Mouse (Mus musculus): ENCODE measurements around the gene Agt. TPM values are rescaled to one million over a fixed set of nuclear protein-coding genes. Genes with fewer than 3 reads are reported as not detected.
A peak's percentile ranks its signal among the peaks of the same experiment; 100 is the strongest.

The Agt gene
- polyA plus RNA-seq, 1 experiment from 2014 or later, result 11.8 TPM

GRCm38 (mm10) chr8:124573552-124574340 is 4.2 kb upstream of the Agt start:
- Histone ChIP-seq H3K9me3 (ENCODE audit: control insufficient read depth) (no peaks in the 10 kb centered on the region), H3K27ac (ENCODE audit: low read depth, low read length) (no peak overlapping the region; the same call in 1 of the 2 replicates), H3K9ac (ENCODE audit: low read depth, low read length) (no peak overlapping the region), H3K27me3 (replicated peaks; ENCODE audit: control insufficient read depth, insufficient read depth, low read length) (no peaks in the 10 kb centered on the region), H3K4me3 (ENCODE audit: low read depth, low read length) (no peak overlapping the region), H3K36me3 (ENCODE audit: control insufficient read depth, insufficient read depth) (no peaks in the 10 kb centered on the region), H3K4me2 (replicated peaks; ENCODE audit: low read depth) (no peak overlapping the region), H3K4me1 (replicated peaks; ENCODE audit: control insufficient read depth, insufficient read depth, low read length) (no peaks in the 10 kb centered on the region)
- WGBS, result 59% methylated on average over 15 of the region's 15 CpGs
- ATAC-seq, result peak; percentile 54; the same call in 1 of the 2 replicates
- TF ChIP-seq CTCF (IDR thresholded peaks at IDR 0.05; ENCODE audit: low read depth), result peak; percentile 93

- Histone ChIP-seq H3K9me3 (ENCODE audit: control insufficient read depth) (no peaks in the 10 kb centered on the region), H3K27me3 (replicated peaks; ENCODE audit: control insufficient read depth, insufficient read depth, low read length) (no peaks in the 10 kb centered on the region), H3K4me3 (ENCODE audit: low read depth, low read length) (no peak overlapping the region), H3K36me3 (ENCODE audit: control insufficient read depth, insufficient read depth) (no peaks in the 10 kb centered on the region), H3K4me1 (replicated peaks; ENCODE audit: control insufficient read depth, insufficient read depth, low read length) (no peaks in the 10 kb centered on the region), H3K4me2 (replicated peaks; ENCODE audit: low read depth) (no peak overlapping the region), H3K9ac (ENCODE audit: low read depth, low read length) (no peak overlapping the region), H3K27ac (ENCODE audit: low read depth, low read length) (no peak overlapping the region)
- 0 out of 2 replicates have a peak, but pooled peaks have one; percentile 2 for TF ChIP-seq CTCF (IDR thresholded peaks at IDR 0.05; ENCODE audit: low read depth)
- ATAC-seq, result no peak
These were observed 2.9 kb upstream of the Agt start for GRCm38 (mm10) chr8:124572430-124572775.

GRCm38 (mm10) chr8:124571732-124572429 is 2.4 kb upstream of the Agt start:
- no peak for TF ChIP-seq CTCF (IDR thresholded peaks at IDR 0.05; ENCODE audit: low read depth)
- Histone ChIP-seq H3K9ac (ENCODE audit: low read depth, low read length) (no peak overlapping the region), H3K4me1 (replicated peaks; ENCODE audit: control insufficient read depth, insufficient read depth, low read length) (no peaks in the 10 kb centered on the region), H3K27me3 (replicated peaks; ENCODE audit: control insufficient read depth, insufficient read depth, low read length) (no peaks in the 10 kb centered on the region), H3K27ac (ENCODE audit: low read depth, low read length) (peak overlapping the region; percentile 22; the same call in 1 of the 2 replicates), H3K4me3 (ENCODE audit: low read depth, low read length) (no peak overlapping the region), H3K4me2 (replicated peaks; ENCODE audit: low read depth) (no peak overlapping the region), H3K36me3 (ENCODE audit: control insufficient read depth, insufficient read depth) (no peaks in the 10 kb centered on the region), H3K9me3 (ENCODE audit: control insufficient read depth) (no peaks in the 10 kb centered on the region)
- no peak for ATAC-seq
- WGBS, result 57% methylated on average over 8 of the region's 8 CpGs

- Histone ChIP-seq H3K9me3 (ENCODE audit: control insufficient read depth) (no peaks in the 10 kb centered on the region), H3K36me3 (ENCODE audit: control insufficient read depth, insufficient read depth) (no peaks in the 10 kb centered on the region), H3K4me1 (replicated peaks; ENCODE audit: control insufficient read depth, insufficient read depth, low read length) (no peaks in the 10 kb centered on the region), H3K27ac (ENCODE audit: low read depth, low read length) (no peak overlapping the region), H3K9ac (ENCODE audit: low read depth, low read length) (no peak overlapping the region), H3K4me3 (ENCODE audit: low read depth, low read length) (no peak overlapping the region), H3K27me3 (replicated peaks; ENCODE audit: control insufficient read depth, insufficient read depth, low read length) (no peaks in the 10 kb centered on the region), H3K4me2 (replicated peaks; ENCODE audit: low read depth) (no peak overlapping the region)
- no peak for TF ChIP-seq CTCF (IDR thresholded peaks at IDR 0.05; ENCODE audit: low read depth)
- ATAC-seq, result no peak
- 64% methylated on average over 2 of the region's 2 CpGs for WGBS
These were observed 406 bp downstream of the Agt start for GRCm38 (mm10) chr8:124569100-124569499.

GRCm38 (mm10) chr8:124567584-124567983 is 1.9 kb downstream of the Agt start:
- Histone ChIP-seq H3K27ac (ENCODE audit: low read depth, low read length) (no peak overlapping the region), H3K36me3 (ENCODE audit: control insufficient read depth, insufficient read depth) (no peaks in the 10 kb centered on the region), H3K9ac (ENCODE audit: low read depth, low read length) (no peak overlapping the region), H3K4me3 (ENCODE audit: low read depth, low read length) (no peak overlapping the region), H3K9me3 (ENCODE audit: control insufficient read depth) (no peaks in the 10 kb centered on the region), H3K27me3 (replicated peaks; ENCODE audit: control insufficient read depth, insufficient read depth, low read length) (no peaks in the 10 kb centered on the region), H3K4me2 (replicated peaks; ENCODE audit: low read depth) (no peak overlapping the region), H3K4me1 (replicated peaks; ENCODE audit: control insufficient read depth, insufficient read depth, low read length) (no peaks in the 10 kb centered on the region)
- ATAC-seq, result no peak
- TF ChIP-seq CTCF (IDR thresholded peaks at IDR 0.05; ENCODE audit: low read depth), result no peak
- 79% methylated on average over 3 of the region's 3 CpGs for WGBS

GRCm38 (mm10) chr8:124567126-124567525 is 2.4 kb downstream of the Agt start:
- Histone ChIP-seq H3K9me3 (ENCODE audit: control insufficient read depth) (no peaks in the 10 kb centered on the region), H3K4me3 (ENCODE audit: low read depth, low read length) (no peak overlapping the region), H3K27me3 (replicated peaks; ENCODE audit: control insufficient read depth, insufficient read depth, low read length) (no peaks in the 10 kb centered on the region), H3K4me1 (replicated peaks; ENCODE audit: control insufficient read depth, insufficient read depth, low read length) (no peaks in the 10 kb centered on the region), H3K36me3 (ENCODE audit: control insufficient read depth, insufficient read depth) (no peaks in the 10 kb centered on the region), H3K27ac (ENCODE audit: low read depth, low read length) (no peak overlapping the region), H3K9ac (ENCODE audit: low read depth, low read length) (no peak overlapping the region), H3K4me2 (replicated peaks; ENCODE audit: low read depth) (no peak overlapping the region)
- 72% methylated on average over 6 of the region's 6 CpGs for WGBS
- TF ChIP-seq CTCF (IDR thresholded peaks at IDR 0.05; ENCODE audit: low read depth), result no peak
- ATAC-seq, result no peak

Data from intestine, postnatal 0 days (tissue).